Mouse (Mus musculus): ENCODE measurements around the gene Wdr54.

GRCm38 (mm10) chr6:83119734-83120051 is 36.5 kb downstream of the Wdr54 start:
- TF ChIP-seq POLR2A (IDR thresholded peaks at IDR 0.05; ENCODE audit: borderline replicate concordance, extremely low read depth, insufficient read depth, insufficient read length, poor library complexity, severe bottlenecking) (no peak), CTCF (IDR thresholded peaks at IDR 0.05; ENCODE audit: borderline replicate concordance, extremely low read depth, insufficient read depth, insufficient read length) (no peak)
